ENCODE assay signal across 9 mouse cellular contexts in the genomic region with DNA sequence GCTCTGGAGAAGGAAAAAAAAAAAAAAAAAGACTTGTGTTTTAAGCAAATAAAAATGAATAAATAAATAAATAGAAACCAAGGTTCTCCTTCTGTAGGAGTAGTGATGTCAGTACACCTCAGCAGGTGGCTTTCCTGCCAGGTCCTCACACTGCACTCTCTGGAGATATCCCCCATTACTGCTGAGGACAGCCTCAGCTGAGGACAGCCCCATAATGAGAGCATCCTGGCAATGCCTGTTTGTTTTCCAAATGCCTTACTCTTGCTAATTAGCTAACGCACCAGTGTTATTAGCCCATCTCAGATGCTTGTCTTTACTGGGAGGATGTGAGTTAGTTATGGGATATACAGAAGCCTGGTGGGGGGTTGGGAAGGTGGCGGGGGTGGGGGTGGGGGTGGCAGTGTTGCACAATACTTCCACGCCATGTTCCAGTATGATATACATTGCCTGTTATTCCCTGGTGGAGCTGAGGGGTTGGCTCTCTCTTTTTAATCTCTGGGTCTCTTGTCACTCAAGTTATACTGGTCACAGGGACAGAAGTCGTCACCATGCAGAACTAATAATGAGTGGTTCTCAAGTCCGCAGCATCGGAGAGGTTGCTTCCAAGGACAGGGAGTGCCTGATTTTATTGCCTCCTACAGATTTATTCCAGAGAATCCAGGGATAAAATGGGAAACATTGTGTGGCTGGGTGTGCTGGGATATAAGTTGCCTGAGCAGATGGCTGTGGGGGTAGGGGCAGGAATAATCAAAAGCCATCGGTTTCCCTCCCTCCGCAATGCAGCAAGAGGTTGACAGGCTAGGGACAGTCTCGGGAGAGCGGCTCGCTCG.
DNase-seq lines count a peak whose midpoint lies in the region; ATAC-seq and TF ChIP-seq lines count a peak whose summit lies in the region.
"Had no signal": no experiment of that assay in that cellular context is flagged by ENCODE, and none has a peak within 500 bp of the region (broad histone marks: within the 10 kb centered on the region; RNA-seq: fewer than 3 reads in every experiment).

No protein-coding gene starts in this region.

- intact Hi-C loops in gastrocnemius, adult 2 months (cut with DNase I), result no loop called here

- peaks cover 8% of the 10 kb centered on the region; the same call in 1 of the 2 replicates for H3K4me1 ChIP-seq in kidney, embryonic 14.5 days (ENCODE audit: control insufficient read depth, insufficient read depth, low read length)
- H3K4me1 ChIP-seq in cortical plate, adult 2 months (ENCODE audit: control insufficient read depth, insufficient read depth, low read length), result peaks cover 8% of the 10 kb centered on the region
- H3K4me1 ChIP-seq in hindbrain, postnatal 0 days (ENCODE audit: insufficient read depth, low read length), result peaks cover 10% of the 10 kb centered on the region
- H3K4me1 ChIP-seq in midbrain, embryonic 14.5 days (ENCODE audit: control insufficient read depth, insufficient read depth, low read length), result peaks cover 18% of the 10 kb centered on the region

- TF ChIP-seq POLR2A in cortical plate, adult 2 months (IDR thresholded peaks at IDR 0.05; ENCODE audit: extremely low read depth, insufficient read depth, low read length), result no peak

- H3K9ac ChIP-seq in kidney, embryonic 14.5 days (ENCODE audit: low read depth, low read length), result no peak overlapping the region
- no peak overlapping the region for H3K9ac ChIP-seq in hindbrain, postnatal 0 days (replicated peaks; ENCODE audit: low read length)
- 0 out of 2 replicates have a peak overlapping the region, but pooled peaks have one; percentile 23 for H3K9ac ChIP-seq in midbrain, embryonic 14.5 days (replicated peaks; ENCODE audit: low read length)

- no peaks in the 10 kb centered on the region for H3K9me3 ChIP-seq in kidney, embryonic 14.5 days (ENCODE audit: control insufficient read depth, low read length)
- no peaks in the 10 kb centered on the region for H3K9me3 ChIP-seq in hindbrain, postnatal 0 days (ENCODE audit: low read length)
- no peaks in the 10 kb centered on the region for H3K9me3 ChIP-seq in midbrain, embryonic 14.5 days (ENCODE audit: control insufficient read depth, low read length)

- ATAC-seq in kidney, embryonic 14.5 days (ENCODE audit: low FRiP score, low TSS enrichment), result no peak
- ATAC-seq in hindbrain, postnatal 0 days, result peak; percentile 77
- ATAC-seq in midbrain, embryonic 14.5 days (ENCODE audit: low FRiP score, low TSS enrichment), result peak; percentile 77

- no peak for DNase-seq in kidney, adult 9 months
- peak; percentile 67 for DNase-seq in hindbrain, postnatal 0 days (ENCODE audit: low spot score)
- DNase-seq in midbrain, embryonic 14.5 days, result no peak
- no peak for DNase-seq in gastrocnemius, adult 2 months
- no peak for DNase-seq in gastrocnemius, adult 8-10 months (ENCODE audit: low spot score in 2 of 2)
- no peak for DNase-seq in gastrocnemius, postnatal 25 days

- H3K4me3 ChIP-seq in kidney, embryonic 14.5 days (ENCODE audit: low read length), result no peak overlapping the region
- H3K4me3 ChIP-seq in cortical plate, adult 2 months (ENCODE audit: insufficient read depth, low read length), result no peak overlapping the region; the same call in 1 of the 2 replicates
- 0 out of 2 replicates have a peak overlapping the region, but pooled peaks have one; percentile 3 for H3K4me3 ChIP-seq in hindbrain, postnatal 0 days (ENCODE audit: low read length)
- 0 out of 2 replicates have a peak overlapping the region, but pooled peaks have one; percentile 17 for H3K4me3 ChIP-seq in midbrain, embryonic 14.5 days (replicated peaks; ENCODE audit: low read depth, low read length)
- no peak overlapping the region for H3K4me3 ChIP-seq in gastrocnemius, adult 2 months

- H3K27ac ChIP-seq in kidney, embryonic 14.5 days (ENCODE audit: low read depth, low read length), result no peak overlapping the region
- peak overlapping the region; percentile 38; the same call in 1 of the 2 replicates for H3K27ac ChIP-seq in cortical plate, adult 2 months (ENCODE audit: insufficient read depth, low read length)
- peak overlapping the region; percentile 69 for H3K27ac ChIP-seq in hindbrain, postnatal 0 days
- H3K27ac ChIP-seq in midbrain, embryonic 14.5 days (replicated peaks; ENCODE audit: low read depth, low read length), result peak overlapping the region; percentile 71
- no peak overlapping the region for H3K27ac ChIP-seq in gastrocnemius, adult 2 months

- no peaks in the 10 kb centered on the region for H3K27me3 ChIP-seq in kidney, embryonic 14.5 days (ENCODE audit: control insufficient read depth, insufficient read depth, low read length)
- no peaks in the 10 kb centered on the region for H3K27me3 ChIP-seq in hindbrain, postnatal 0 days (ENCODE audit: insufficient read depth, low read length)
- no peaks in the 10 kb centered on the region for H3K27me3 ChIP-seq in midbrain, embryonic 14.5 days (ENCODE audit: control insufficient read depth, insufficient read depth, low read length)

- 7% methylated on average over 12 of the region's 12 CpGs for WGBS in kidney, embryonic 14.5 days
- 13% methylated on average over 12 of the region's 12 CpGs for WGBS in hindbrain, postnatal 0 days
- WGBS in midbrain, embryonic 14.5 days, result 7% methylated on average over 12 of the region's 12 CpGs

- no peak for TF ChIP-seq CTCF in cortical plate, adult 2 months (IDR thresholded peaks at IDR 0.05; ENCODE audit: extremely low read depth, insufficient read depth, low read length)
- no peak for TF ChIP-seq CTCF in hindbrain, postnatal 0 days (IDR thresholded peaks at IDR 0.05; ENCODE audit: low read depth)
- TF ChIP-seq CTCF in gastrocnemius, adult 2 months (IDR thresholded peaks at IDR 0.05), result no peak

- H3K4me2 ChIP-seq in kidney, embryonic 14.5 days (replicated peaks; ENCODE audit: low read depth, low read length), result peak overlapping the region; percentile 34
- H3K4me2 ChIP-seq in hindbrain, postnatal 0 days (ENCODE audit: low read depth, low read length), result peak overlapping the region; percentile 35
- H3K4me2 ChIP-seq in midbrain, embryonic 14.5 days (ENCODE audit: low read length), result peak overlapping the region; percentile 52

- no peaks in the 10 kb centered on the region for H3K36me3 ChIP-seq in kidney, embryonic 14.5 days (ENCODE audit: control insufficient read depth, insufficient read depth, low read length)
- H3K36me3 ChIP-seq in hindbrain, postnatal 0 days (ENCODE audit: insufficient read depth, low read length), result no peaks in the 10 kb centered on the region
- H3K36me3 ChIP-seq in midbrain, embryonic 14.5 days (ENCODE audit: control insufficient read depth, insufficient read depth, low read length), result no peaks in the 10 kb centered on the region
- H3K36me3 ChIP-seq: G1E had no signal

Comparison
In these comparisons a context has a peak if more than half of its experiments do, and no peak if none do; other contexts are left out.
1. H3K27ac ChIP-seq: peak in cortical plate, adult 2 months (single experiment), hindbrain, postnatal 0 days (single experiment) and midbrain, embryonic 14.5 days (single experiment); none in kidney, embryonic 14.5 days (single experiment) and gastrocnemius, adult 2 months (single experiment).
2. H3K4me3 ChIP-seq: peak in hindbrain, postnatal 0 days (single experiment) and midbrain, embryonic 14.5 days (single experiment); none in kidney, embryonic 14.5 days (single experiment), cortical plate, adult 2 months (single experiment) and gastrocnemius, adult 2 months (single experiment).
3. Peak in every context shown above with its lines, with median percentiles within 50 percentile points of each other: H3K4me2 ChIP-seq.